Mouse (Mus musculus): ENCODE results near the gene 1700029J07Rik.

DNA sequence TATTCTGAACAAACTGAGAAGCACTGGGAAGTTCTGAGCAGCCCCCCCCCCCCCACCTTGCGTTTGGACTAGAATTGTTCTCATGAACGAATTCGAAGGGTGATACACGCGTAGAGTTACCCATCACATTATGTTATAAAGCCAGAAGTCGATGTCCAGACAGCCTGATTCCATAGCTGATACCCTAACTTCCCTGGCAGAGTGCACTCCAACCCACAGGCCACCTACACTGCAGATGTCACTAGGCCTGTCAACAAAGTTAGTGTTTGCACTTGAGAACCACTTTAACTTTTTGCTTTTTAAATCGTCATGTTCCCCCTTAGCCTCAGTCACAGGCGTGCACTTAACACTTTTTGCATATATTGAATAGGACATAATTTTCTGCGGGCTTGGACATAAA, 38.1 kb downstream of the 1700029J07Rik start:
- TF ChIP-seq USF2 (conservative IDR thresholded peaks at IDR 0.05; ENCODE audit: low read depth, low read length) (no peak), ZC3H11A (IDR thresholded peaks at IDR 0.05; ENCODE audit: low read depth, low read length) (no peak)
